Mouse (Mus musculus): ENCODE measurements around the gene Clmp. TPM values are rescaled to one million over a fixed set of nuclear protein-coding genes. Genes with fewer than 3 reads are reported as not detected.
A peak's percentile ranks its signal among the peaks of the same experiment; 100 is the strongest.
"Not testable (repeated sequence)": the region's sequence is repeated elsewhere in the genome, so short reads cannot be mapped to it uniquely, and the experiment has no call there.

Clmp gene
- total RNA-seq, 2 experiments from 2014 or later, result 8.5 to 9.0 TPM

DNA sequence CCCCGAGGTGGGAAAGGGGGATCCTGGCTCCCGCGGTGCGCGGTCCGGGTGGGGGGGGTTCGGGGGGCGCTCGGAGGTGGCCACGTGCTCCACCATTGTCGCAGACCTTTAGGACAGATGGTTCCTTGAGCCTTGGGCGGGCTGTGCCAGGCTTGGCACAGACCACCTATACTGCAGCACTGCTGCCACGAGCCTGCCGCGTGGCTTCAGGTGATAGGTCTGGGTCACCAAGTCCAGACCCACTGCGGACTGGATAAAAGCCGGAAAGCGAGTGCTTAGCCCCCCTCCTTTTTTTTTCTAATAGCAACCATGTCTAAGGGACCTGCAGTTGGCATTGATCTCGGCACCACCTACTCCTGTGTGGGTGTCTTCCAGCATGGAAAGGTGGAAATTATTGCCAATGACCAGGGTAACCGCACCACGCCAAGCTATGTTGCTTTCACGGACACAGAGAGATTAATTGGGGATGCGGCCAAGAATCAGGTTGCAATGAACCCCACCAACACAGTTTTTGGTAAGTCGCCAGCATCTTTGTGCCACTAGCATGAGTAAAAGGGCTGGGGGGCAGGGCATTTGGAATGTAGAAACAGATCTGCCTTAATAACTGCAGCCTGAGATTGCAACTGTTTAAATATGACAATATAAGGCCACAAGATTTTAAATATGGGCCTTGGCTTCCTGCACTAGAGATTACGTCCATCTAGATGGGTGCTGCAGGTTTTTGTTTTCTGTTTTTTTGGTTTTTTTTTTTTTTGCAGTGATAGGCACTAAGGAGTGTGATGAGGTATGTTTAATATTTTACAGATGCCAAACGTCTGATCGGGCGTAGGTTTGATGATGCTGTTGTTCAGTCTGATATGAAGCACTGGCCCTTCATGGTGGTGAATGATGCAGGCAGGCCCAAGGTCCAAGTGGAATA, 116.1 kb downstream of the Clmp start:
- peak; percentile 57 for DNase-seq

DNA sequence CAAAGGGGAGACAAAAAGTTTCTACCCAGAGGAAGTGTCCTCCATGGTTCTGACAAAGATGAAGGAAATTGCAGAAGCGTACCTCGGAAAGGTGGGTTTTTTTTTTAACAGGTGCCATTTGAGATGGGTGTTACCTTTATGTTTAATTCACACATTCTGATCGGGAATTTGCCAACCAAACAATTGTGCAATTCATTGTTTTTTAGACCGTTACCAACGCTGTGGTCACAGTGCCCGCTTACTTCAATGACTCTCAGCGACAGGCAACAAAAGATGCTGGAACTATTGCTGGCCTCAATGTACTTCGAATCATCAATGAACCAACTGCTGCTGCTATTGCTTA, 116.7 kb downstream of the Clmp start:
- DNase-seq, result not testable (repeated sequence)

DNA sequence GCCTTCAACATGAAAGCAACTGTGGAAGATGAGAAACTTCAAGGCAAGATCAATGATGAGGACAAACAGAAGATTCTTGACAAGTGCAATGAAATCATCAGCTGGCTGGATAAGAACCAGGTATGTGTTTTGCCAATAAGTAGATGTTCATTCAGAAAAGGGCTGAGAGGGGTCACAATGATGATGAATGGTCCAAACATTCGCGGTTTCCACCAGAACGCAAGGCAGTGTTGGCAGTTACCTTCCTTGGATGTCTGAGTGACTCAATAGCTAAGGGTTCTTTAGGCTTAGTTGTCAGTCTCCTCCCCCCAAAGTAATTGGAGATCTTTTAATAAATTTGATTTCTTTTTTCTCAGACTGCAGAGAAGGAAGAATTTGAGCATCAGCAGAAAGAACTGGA, 118.8 kb downstream of the Clmp start:
- DNase-seq, result not testable (repeated sequence)

DNA sequence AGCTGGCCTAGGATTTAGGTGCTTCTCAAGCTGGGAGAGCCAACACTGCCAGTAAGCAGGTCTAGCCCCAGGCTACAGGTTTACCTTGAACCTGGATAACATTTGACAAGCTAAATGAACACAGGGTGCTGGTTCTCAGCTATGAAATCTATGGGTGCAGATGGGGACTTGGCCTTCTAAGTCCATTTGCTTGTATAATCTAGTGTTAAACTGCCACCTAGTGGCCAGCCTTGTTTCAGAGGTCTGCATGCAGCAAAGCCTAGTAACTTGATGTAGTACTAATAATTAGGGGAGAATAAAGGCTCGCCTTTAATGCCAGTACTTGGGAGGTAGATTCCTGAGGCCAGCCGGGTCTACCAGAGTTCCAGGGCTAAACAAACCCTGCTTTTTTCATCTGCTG, 119.5 kb downstream of the Clmp start:
- peak; percentile 83 for DNase-seq

DNA sequence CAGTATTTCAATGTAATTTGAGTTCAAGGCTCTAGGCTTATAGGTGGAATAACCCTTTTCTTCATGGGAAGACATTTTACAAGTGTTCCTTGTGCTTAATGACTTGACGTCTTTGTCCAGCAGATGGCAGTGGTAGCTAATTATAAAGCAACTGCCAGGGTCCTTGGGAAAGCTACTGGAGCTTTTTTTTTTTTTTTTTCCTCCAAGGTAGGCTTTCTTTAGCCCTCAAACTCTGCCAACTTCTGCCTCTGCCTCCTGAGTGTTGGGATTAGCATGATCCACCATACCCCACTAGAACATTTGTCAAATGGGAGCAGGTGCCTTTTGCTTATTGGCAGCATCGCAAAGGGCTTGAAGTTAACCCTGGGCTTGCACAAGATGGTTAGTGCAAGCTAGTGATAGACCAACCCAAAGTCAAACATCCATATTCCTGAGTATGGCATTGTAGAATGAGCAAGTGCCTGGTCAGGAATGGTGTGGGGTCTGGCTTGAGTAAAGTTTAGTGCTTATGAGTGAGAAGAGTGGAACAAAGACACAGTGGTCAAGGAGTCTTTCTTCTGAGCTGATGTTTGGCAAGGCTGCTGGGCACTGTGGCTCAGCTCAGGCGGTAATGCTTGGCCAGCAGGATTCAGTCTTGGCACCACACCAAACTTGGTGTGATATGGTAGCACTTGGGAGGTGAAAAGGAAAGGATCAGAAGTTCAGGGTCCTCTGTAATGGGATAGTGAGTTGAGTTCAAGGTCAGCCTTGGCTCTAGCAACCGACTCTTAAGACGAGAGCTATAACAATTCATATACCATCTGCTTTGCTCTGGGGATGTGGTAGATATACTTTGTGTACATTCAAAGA, 120.9 kb downstream of the Clmp start:
- DNase-seq, result peak; percentile 68

DNA sequence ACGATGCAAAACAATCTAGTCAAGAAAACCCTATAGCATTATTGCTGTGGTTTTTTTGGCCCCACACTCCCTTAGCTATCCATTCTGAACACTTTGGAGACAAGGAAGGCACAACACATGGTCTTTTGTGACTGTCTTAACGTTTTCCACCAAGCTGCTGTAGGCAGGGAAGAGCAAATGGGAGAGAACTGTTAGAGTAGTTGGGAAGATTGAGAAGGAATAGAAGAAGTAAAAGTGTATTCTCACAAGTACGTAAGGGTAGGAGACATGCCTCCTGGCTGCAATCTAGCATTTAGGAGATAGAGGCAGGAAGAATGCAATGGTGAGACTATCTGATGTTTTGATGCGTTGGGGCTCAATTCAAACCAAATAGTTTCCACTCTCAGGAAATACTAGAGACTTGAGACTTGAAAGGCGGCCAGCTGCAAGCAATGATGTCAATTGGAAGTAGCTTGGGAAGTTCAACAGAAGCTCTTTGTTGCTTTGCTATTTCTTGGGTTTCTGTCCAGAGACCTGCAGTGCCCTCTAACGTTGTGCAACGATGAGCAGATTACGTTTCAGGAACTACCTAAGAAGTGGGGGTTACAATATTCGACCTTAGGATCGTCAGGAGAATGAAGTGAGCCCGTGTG, 121.6 kb downstream of the Clmp start:
- DNase-seq, result peak; percentile 49

DNA sequence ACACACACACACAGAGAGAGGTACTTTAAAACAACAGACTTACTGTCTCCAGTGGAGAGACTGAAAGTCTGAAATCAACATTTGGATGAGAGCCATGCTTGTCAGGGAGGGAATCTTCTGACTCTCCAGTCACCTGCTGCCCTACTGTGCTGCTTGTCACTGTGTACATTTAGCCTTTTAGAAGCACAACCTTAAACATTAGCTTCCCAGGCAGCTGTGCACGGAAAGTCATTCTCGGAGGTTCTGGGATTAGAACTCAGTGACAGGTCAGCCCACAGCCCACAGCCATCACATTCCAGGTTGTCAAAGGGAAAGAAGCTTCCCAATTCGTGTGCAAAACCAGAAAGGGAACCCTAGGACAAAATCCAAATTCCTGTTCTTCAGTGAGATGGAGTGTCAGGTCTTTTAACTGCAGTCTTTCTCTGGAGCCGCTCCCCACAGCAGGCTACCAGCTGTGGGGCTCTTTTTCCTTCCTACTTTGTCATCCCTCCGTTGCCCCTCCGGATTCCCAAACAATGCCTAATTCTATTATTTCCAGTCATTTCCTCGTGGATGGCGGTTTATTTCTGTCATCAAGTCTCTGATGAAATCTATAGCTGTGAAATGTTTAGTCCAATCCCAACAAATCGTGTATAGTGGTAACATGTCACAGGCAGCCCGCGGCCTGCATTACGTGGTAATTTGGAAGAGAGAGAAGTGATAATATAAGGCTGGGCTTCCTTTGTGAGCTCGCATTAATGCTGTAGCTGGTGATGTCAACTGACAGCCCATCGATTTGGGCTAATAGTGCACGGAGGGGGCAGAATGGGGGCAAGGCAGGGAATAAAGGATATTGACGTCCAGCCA, 122.5 kb downstream of the Clmp start:
- no peak for DNase-seq

DNA sequence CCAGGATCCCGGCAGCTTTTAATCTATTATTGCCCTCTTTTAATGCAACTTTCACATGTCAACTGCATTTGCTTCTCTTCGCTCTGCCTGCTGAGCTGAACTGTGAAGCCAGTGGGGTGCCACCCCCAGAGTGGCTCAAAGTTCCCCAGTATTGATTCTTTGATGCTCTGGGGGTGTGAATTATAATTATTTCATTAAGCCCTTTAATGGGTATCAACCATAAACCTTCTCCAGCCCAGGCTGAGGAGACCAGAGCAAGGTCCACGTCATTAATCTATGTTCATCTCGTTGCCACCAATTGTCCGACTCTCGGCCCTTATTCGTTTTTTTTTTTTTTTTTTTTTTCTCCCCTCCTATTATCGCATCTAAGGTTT, 123.1 kb downstream of the Clmp start:
- no peak for DNase-seq

DNA sequence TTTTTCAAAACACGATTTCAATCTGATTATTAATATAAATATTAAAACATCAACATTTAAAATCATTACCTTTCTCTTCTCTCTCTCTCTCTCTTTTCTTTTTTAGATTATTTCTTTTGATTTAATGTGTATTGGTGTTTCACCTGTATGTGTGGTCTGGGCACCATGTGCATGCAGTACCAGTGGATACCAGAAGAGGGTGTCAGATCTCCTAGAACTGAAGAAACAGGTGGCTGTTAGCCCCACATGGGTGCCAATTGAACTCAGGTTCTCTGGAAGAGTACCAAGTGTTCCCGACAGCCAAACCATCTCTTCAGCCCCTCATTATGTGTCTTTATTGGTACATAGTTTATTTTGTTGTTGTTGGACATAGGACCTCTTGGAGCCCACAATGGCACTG, 126.1 kb downstream of the Clmp start:
- no peak for DNase-seq

DNA sequence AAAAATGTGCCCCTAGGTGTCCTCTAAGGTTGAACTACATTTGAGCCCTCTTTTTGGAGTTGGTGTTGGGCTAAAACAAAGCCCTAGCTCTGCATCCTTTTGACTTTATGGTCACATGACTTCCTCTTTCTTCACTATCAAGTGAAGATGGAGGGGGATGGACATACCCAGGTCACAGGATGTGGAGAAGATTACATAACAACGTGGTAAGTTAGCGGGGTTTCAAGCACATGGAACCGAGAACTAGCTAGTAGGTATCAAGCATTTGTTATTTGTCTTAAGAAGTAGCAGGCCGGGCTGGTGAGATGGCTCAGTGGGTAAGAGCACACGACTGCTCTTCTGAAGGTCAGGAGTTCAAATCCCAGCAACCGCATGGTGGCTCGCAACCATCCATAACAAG, 128.3 kb downstream of the Clmp start:
- no peak for DNase-seq

DNA sequence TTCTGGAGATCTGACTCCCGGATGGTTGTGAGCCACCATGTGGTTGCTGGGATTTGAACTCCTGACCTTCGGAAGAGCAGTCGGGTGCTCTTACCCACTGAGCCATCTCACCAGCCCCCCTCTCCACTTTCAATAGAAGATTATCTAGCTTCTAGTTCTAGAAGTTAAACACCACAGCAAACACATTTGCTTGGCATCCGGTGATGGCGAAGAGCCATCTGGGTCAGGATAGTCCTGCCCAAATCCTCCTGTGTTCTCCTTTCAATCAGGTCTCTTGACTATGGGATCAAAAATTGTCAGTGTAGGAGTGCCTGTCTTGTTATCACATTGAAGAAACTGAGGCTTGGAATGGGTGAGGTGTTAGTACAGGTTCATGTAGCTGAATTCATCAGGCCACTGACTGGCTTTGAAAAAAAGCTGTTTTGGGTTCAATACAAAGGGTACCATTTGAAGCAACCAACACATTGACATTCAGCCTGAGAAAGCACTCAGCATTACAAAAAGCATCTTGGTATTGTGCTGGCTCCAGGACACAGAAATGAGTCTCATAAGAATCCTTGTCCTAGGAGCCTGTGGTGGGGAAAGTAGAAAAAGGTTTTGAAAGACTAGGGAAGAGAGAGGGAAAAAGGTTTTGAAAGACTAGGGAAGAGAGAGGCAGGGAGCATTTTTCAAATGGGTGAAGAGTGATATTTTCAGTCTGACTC, 131.7 kb downstream of the Clmp start:
- DNase-seq, result no peak

DNA sequence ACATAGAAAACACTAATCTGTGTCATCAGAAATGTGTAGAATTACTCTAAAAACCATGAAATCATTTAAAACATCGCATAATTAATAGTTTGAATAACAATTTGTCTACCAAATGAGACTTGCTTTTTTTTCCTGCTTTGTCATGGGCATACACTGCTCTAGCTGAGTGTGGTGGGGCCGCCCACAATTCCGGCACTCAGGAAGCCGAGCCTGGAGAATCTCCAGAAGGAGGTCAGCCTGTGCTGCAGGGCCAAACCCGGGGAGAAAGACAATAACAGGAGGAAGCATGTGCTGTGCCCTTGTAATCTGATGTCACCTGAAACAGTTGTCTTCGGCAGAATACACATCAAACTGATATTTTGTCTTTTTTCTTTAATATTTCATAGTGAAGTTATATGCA, 139.8 kb downstream of the Clmp start:
- peak; percentile 19 for DNase-seq

DNA sequence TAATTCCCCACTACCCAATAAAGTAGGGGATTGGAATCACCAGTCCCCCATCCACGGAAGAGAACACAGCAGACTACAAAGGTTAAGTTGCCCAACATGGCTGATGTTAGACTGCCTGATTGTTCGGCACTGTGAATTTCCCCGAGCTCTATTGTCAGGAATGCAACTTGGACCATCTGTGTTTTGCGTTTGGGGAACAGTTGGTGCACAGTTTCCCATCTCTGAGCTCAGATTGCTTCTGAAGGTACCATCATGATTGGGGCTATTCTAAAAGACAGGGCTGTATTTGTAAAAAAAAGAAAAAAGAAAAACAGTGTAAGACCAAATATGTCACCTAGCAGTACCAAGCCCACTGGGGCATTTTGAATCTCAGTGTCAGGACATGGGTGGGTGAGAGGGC, 141.6 kb downstream of the Clmp start:
- DNase-seq, result no peak

DNA sequence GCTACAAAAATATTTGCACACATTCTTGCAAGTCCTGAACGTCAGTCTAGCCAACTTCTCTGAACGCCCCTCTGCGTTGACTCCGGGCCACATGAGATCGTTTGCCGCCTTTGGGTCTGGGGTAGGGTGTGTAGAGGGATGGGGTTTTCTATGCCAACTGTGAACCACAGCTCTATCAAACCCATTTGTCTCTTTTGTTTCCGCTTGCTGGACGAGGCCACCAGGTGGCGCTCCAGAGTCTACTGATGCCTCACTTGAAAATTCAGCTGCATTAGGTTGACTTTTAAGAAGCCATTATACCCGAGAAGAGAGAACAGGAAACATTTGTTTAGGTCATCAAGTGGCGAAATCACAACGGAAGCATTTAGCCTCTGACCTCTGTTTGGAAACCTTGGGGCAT, 148.8 kb downstream of the Clmp start:
- DNase-seq, result peak; percentile 88

Other genes with a start within 250 kb of the Clmp start
- gene Gramd1b, start 154.6 kb upstream of the Clmp start, total RNA-seq (2021), result 100 to 1,000 TPM; 281 to 297 TPM
- not detected for gene Gm21915, start 15.3 kb upstream of the Clmp start, total RNA-seq (2021)
- gene Hspa8, start 115.0 kb downstream of the Clmp start, total RNA-seq (2021), result 1,000 to 10,000 TPM; 1,152 to 1,293 TPM
- not detected for gene Bsx, start 188.2 kb downstream of the Clmp start, total RNA-seq (2021)

Data from adrenal gland, postnatal 10 days (tissue).